Mouse (Mus musculus) inflammation-experienced regulatory T-cells, adult 6 months (primary cell): ENCODE data around the gene Il9r. TPM values are rescaled to one million over a fixed set of nuclear protein-coding genes. Genes with fewer than 3 reads are reported as not detected.
A peak's percentile ranks its signal among the peaks of the same experiment; 100 is the strongest.

Experiments
- ATAC-seq: one replicate; pipeline ENCODE4 v1.8.0; 2017
- polyA plus RNA-seq, 3 experiments: library from polyadenylated mRNA; unstranded; fragments of 100-300 nt; shearing (Covaris generic); gene quantifications; one replicate each; pipeline ENCODE4 v1.2.1; 2017

Il9r gene
- 1 to 10 TPM; 2.8 to 5.4 (median 4.9) TPM for polyA plus RNA-seq

GRCm38 (mm10) chr11:32200075-32200601 is at the start of gene Il9r:
Il9r (minus strand) TSS chr11:32200279.
- peak; percentile 19 for ATAC-seq

GRCm38 (mm10) chr11:32248350-32248749 is 48.3 kb upstream of the Il9r start:
- no peak for ATAC-seq

- no peak for ATAC-seq
These were observed 47.0 kb upstream of the Il9r start for GRCm38 (mm10) chr11:32247068-32247467.

GRCm38 (mm10) chr11:32245614-32246013 is 45.5 kb upstream of the Il9r start:
- ATAC-seq, result no peak

GRCm38 (mm10) chr11:32244617-32245016 is 44.5 kb upstream of the Il9r start:
- no peak for ATAC-seq

- no peak for ATAC-seq
These were observed 44.0 kb upstream of the Il9r start for GRCm38 (mm10) chr11:32244064-32244463.

- no peak for ATAC-seq
These were observed 43.3 kb upstream of the Il9r start for GRCm38 (mm10) chr11:32243205-32243955.

GRCm38 (mm10) chr11:32242209-32242608 is 42.1 kb upstream of the Il9r start:
- ATAC-seq, result no peak

- no peak for ATAC-seq
These were observed 41.3 kb upstream of the Il9r start for GRCm38 (mm10) chr11:32241391-32241790.

GRCm38 (mm10) chr11:32238093-32238860 is 38.2 kb upstream of the Il9r start:
- peak; percentile 88 for ATAC-seq

- no peak for ATAC-seq
These were observed 37.3 kb upstream of the Il9r start for GRCm38 (mm10) chr11:32237411-32237795.

- ATAC-seq, result no peak
These were observed 36.8 kb upstream of the Il9r start for GRCm38 (mm10) chr11:32236712-32237410.

GRCm38 (mm10) chr11:32236132-32236531 is 36.1 kb upstream of the Il9r start:
- ATAC-seq, result no peak

GRCm38 (mm10) chr11:32235646-32236045 is 35.6 kb upstream of the Il9r start:
- ATAC-seq, result no peak

- no peak for ATAC-seq
These were observed 34.9 kb upstream of the Il9r start for GRCm38 (mm10) chr11:32234816-32235485.

GRCm38 (mm10) chr11:32233895-32234294 is 33.8 kb upstream of the Il9r start:
- no peak for ATAC-seq

- no peak for ATAC-seq
These were observed 32.8 kb upstream of the Il9r start for GRCm38 (mm10) chr11:32232848-32233247.

- ATAC-seq, result no peak
These were observed 31.0 kb upstream of the Il9r start for GRCm38 (mm10) chr11:32231125-32231524.

GRCm38 (mm10) chr11:32230220-32230619 is 30.1 kb upstream of the Il9r start:
- ATAC-seq, result no peak

- no peak for ATAC-seq
These were observed 28.3 kb upstream of the Il9r start for GRCm38 (mm10) chr11:32228292-32228845.

- ATAC-seq, result no peak
These were observed 27.5 kb upstream of the Il9r start for GRCm38 (mm10) chr11:32227555-32227954.

- no peak for ATAC-seq
These were observed 27.0 kb upstream of the Il9r start for GRCm38 (mm10) chr11:32227041-32227440.
